Mouse (Mus musculus) heart, adult 11 months (tissue): Measurements from ENCODE around the gene Cspg4.
"Not testable (repeated sequence)": the region's sequence is repeated elsewhere in the genome, so short reads cannot be mapped to it uniquely, and the experiment has no call there.

Experiments
- DNase-seq: peaks from one replicate; pipeline ENCODE4 v3.0.0; 2022

Cspg4 gene

DNA sequence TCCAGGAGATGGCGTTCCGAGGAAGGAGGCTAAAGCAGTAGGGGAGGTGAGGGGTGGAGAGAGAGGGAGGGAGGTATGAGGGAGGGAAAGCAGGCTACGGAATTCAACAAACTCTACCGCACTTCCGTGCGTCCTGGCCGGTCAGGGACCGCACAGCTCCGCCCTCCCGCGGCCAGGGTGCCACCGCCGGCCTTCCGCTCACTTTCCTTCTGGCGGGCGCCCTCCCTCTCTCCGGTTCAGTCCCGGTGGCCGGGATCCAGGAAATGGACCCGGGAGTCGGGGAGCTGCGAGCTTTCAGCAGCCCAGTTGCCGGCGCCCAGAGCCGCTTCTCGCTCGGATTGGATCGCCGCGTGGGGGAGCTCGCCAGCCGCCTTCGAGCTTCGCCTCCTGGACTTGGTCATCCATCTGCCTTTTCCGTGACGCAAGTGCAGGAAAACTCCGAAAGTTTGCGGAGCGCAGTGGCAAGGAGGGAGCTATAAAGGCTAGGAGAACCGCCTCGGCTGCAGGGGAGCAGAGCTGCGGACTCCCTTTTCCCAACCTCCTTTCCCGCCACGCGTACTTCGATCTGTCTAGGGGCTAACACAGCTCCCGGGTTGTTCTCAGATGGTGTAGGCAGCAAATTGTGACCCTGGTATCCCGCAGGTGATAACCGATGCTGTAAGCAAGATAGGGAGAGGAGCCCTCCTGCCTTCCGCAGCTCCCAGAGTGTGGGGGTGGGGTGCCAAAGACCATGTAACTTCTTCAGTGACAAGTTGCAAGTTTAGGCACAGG, 63.4 kb downstream of the Cspg4 start, which contains the start of gene Snx33:
Gene Snx33 (minus strand): TSS at position 331 of the 771 bp plus-strand sequence.
- DNase-seq = peak; percentile 100

DNA sequence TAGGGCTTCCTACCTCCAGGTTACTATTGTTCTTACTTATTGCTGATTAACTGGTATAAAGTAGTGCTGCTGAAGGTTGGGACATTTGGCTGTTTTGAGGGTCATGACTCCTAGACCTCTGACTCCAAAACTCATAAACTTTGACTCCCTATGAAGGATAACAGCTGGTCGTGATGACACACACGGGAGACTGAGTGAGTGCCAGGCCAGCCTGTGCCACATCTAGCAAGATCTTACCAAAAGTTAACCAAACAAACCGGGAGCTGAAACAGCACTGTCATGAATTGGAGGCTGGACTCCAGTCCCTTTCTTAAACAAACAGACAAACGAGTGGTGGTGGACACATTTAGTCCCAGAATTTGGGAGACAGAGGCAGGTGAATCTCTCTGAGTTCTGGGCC, 64.7 kb downstream of the Cspg4 start:
- DNase-seq = peak; percentile 92

DNA sequence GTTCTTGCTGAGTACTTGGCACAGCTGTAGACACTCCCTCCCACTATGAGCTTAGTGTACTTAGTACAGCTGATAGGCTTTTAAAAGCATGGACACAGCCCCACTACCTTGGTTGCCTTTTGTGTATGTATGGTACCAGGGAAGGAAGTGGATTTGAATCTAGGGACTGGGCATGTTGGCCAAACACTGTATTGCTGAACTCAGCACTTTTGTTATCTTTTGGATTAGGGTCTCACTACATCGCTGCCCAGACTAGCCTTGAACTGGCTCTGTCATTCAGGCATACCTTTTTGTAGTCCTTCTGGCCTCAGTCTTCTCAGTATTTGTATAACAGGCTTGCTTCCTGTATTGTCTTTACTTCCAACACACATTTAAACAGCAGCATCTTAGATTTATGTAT, 65.7 kb downstream of the Cspg4 start:
- no peak for DNase-seq

DNA sequence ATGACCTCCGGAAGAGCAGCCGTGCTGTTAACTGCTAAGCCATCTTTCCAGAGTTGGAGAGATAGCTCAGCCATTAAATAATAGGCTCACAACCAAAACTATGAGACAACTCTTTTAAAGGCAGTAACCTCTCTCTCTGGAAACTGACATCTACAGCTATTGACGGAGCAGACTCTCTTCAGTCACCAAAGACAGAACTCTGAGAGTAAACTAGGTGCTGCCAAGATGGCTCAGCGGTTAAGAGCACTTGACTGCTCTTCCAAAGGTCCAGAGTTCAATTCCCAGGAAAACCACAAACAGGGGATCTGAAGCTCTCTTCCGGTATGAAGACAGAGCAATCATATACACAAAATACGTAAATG, 72.0 kb downstream of the Cspg4 start:
- DNase-seq = no peak

DNA sequence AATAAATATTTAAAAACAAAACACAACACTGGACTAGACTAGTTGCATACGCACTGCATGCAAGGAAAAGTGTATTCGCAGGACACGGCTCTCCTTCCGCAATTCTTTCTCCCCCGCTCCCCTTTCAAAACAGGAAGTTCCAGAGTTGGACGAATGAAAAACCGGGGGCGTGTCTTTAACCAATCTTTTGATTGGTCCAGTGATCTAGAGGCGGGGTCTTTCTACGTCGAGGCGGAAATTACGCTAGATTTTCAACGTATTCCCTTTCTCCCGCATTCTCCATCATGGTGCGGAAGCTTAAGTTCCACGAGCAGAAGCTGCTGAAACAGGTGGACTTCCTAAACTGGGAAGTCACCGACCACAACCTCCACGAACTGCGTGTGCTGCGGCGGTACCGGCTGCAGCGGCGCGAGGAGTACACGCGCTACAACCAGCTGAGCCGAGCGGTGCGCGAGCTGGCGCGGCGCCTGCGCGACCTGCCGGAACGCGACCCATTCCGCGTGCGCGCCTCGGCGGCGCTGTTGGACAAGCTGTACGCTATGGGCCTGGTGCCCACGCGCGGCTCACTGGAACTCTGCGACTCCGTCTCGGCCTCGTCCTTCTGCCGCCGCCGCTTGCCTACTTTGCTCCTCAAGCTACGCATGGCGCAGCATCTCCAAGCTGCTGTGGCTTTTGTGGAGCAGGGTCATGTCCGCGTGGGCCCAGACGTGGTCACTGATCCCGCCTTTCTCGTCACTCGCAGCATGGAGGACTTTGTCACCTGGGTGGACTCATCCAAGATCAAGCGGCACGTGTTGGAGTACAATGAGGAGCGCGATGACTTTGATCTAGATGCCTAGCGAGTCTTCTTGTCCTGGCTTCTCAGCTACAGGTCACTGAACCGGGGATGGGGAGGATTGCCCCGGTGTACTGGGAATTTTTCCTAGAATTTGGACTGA, 72.7 kb downstream of the Cspg4 start, which contains the start of gene Imp3:
Gene Imp3 (plus strand): TSS at position 253 of the 938 bp plus-strand sequence.
- DNase-seq = peak; percentile 99

DNA sequence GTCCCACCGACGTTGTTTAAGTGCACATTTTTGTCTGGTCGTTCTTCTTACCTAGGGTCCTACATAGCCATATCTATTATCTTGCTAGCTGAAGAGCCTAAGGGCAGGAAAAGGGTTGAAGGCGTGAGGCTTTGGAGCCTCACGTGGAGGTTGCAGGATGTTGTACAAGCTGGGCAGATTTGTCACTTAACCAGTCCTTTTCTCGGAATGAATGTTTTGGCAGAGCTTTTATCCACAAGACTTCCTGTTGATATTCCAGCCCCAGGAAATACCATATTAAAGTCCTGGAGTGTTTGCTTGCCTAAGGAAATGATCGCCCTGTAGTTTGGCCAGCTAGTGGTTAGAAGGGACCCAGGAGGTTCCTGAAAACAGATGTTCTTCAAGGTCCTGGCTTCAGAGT, 73.5 kb downstream of the Cspg4 start:
- peak; percentile 98 for DNase-seq

DNA sequence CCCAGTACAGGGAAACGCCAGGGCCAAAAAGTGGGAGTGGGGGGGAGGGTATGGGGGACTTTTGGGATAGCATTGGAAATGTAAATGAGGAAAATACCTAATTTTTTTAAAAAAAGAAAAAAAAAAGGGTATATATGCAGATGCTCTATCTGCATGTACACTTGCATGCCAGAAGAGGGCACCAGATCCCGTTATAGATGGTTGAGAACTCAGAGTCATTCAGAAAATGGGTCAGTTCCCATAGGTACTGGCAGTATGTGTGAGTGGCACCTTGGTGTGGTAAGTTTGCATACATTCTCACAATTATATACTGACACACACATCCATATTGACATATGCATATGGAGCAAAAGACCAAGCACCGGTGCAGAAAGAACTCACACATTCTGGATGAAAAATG, 82.6 kb downstream of the Cspg4 start:
- DNase-seq = not testable (repeated sequence)

DNA sequence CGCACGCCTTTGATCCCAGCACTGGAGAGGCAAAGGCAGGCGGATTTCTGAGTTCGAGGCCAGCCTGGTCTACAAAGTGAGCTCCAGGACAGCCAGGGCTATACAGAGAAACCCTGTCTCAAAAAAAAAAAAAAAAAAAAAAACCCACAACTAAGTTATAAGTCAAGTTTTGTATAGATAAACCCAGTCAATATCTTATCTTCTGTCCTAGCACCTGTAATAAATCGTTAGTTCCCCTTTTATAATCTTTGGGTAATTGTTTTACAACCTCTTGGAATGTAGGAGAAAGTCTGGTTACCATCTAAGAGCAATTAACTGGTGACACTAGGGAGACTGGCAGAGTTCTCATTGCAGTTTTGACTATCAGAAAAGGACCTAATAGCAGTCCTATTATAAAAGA, 83.9 kb downstream of the Cspg4 start:
- DNase-seq = not testable (repeated sequence)
